Mouse (Mus musculus) skeletal muscle tissue, adult 2 months (tissue): ENCODE data around the gene Cacna1g.

Source experiments
- DNase-seq: peaks from one replicate; pipeline ENCODE4 v3.0.0-alpha.2; 2012; ENCODE audit warnings: low read depth, low spot score

Cacna1g gene

DNA sequence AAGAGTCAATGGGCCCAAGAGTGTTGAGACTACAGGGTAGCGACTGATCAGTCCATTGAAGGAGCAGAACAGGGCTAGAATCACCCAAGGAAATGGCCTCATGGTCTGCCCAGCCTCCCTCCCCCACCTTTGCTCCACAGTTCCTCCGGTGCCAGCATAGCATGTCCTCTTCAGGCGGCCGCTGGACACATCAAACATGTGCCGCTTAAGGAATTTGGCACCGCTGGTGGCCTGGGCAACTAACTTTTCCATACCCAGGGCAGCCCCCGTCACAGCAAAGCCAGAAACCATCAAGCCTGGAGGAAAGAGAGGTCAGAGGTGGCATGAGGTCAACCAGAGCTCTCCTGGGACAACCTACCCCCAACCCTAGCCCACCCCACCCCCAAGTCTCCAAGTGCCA lies 8.0 kb upstream of the Cacna1g start:
- no peak for DNase-seq

DNA sequence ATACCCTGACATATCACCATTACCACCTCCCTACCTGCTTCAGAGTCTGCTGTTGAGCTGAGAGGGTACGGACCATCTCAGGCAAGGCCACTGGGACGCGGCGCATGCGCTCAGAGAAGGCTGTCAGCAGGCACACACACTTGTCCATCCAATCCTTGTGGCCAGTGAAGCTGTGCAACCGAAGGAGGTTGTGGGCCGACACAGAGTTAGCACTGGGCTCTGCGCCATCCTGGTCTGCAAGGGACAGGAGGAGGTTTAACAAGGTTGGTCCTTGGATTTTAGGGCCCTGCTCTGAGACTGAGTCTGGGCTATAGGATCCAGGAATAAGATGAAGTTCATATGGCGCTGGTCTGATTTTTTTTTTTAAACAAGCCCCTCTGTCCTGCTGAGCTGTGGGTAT lies 6.4 kb upstream of the Cacna1g start:
- no peak for DNase-seq

DNA sequence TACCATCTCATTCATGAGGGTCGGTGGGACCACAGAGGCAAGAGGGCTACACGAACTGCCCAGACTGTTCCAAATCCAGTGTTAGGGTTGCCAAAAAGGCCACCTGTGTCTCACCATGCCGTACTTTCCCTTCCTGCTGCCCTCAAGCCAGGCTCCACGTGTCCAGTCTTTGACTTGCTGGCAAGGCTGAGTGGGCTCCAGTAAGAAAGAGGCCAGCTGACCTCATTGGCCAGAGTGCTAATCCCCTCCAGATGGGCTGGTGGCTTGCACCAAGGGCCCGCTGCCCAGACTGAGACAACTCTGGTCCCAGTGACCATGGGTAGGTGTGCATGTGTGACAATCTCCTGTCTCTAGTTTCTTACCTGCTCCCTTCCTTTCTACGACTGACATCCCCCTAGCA lies 3.7 kb upstream of the Cacna1g start:
- no peak for DNase-seq

DNA sequence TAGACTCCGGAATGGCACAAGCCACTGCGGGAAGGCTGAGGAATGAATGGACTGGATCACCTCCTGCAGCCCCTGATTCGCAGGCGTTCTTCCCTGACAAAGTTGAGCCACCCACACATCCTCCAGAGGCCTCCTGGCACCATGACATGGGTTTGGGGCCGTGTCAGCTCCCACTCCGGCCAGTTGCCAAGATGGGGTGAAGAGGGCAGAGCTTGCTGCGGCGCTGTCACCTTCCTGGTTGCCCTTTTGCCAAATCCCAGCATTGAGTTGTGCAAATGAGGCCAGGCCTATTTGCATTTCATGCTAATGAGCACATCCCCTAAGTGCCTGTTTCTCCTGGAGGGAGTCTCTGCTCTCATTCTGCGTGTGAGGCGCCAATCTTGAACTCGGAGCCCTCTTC lies 1.7 kb upstream of the Cacna1g start:
- no peak for DNase-seq

DNA sequence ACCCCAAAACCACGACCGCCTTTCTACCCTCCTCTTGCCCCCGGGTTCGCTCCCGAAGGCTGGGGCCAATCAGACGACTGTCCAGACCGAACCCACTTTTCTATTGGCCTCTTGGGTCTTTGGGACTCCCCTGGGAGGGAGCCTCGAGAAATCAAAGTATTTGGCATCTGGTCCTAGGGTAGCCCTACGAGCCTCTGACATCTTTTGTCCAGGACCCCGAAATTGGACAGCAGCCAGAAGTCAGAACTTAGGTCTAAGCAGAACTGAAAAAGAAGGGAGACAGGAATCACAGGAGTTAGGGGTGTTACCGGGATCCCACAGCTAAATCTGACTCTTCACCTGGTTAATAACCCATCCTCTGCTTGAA lies 529 bp upstream of the Cacna1g start:
- no peak for DNase-seq

DNA sequence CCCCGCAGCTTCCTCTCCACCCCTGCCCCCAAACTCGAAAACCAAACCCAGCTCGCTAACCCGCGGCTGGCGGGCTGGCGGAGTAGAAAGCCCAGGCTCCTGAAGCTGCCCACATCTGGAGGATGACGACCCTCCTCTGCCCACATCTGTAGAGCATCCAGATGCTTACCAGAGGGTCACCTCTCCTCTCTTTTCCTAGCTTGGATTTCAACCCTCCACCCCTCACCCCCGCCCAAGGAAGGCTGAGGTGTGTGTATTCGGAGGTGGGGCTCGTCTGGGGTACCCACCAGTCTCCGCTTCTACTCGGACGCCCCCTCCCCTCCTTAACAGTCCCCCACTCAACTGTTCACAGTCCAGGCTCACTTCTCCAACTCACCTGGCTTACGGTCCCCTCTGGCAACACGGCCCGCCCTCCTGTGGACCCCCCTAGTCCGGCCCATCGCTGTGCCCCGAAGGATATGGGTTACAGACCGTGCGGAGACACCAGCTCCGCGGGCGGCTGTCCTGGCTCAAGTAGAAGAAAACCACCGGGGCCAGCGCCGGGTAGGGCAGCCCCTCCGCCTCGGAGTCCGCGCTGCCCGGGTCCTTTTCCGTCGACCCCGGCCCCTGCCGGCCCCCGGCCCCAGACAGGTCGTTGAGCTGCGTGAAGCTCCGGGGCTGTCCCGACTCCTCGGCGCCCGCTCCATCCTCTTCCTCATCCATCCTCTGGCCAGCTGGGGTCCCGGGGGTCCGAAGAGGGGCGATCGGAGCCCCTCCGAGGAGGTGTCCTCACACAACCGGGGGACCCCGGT lies 887 bp downstream of the Cacna1g start:
- DNase-seq, result no peak

DNA sequence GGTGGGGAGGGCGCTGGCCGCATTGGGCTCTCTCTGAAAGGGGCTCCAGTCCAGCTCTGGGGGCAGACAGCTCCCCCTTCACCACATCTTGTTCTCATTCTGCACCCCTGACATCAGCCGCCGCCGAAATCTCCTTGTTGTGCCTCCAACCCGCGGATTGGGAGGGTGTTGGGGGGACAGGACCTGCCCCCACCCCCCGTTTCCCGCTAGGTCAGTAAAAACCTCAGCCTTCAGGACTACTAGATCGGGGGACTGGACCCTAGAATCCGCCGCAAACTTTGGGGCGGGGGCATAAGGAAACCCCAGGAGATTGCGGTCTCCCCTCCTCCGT lies 1.4 kb downstream of the Cacna1g start:
- no peak for DNase-seq

DNA sequence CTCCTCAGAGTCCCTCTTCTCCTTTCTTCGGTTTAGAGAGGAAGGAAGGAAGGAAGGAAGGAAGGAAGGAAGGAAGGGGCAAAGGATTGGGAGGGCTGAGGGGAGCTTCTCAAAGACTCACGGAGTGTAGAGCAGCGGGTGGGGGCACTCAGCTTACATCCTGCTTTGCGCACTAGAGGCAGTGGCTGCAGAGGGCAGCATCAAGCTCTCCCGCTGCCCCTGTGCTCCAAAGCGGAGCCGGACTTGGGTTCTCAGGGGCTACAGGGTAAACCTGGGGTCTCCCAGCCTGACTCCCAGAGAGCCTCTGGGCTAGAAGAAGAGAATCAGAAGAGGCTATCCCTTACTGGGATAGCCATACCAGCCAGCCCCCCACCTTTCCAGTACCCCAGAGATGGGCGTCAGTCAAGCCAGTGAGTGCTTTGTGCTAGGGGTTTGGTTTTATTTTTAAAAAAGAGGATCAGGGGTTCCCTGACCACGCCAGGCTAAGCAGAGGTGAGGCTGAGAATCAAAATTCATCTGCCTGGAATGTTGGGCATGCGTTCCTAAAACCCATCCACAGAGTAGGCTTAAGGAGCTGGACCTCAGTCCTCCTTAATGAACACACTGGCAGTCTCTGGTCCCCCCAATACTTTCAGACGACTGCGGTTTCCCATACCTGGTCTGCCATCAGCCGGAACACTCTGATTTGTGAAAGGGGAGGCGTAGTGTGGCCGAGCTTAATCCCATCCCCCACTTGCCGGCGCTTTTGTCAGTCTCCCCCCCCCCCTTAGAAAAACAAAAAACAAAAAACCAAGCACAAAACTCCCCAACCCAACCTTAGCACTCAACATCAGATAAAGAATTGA lies 2.0 kb downstream of the Cacna1g start:
- no peak for DNase-seq

DNA sequence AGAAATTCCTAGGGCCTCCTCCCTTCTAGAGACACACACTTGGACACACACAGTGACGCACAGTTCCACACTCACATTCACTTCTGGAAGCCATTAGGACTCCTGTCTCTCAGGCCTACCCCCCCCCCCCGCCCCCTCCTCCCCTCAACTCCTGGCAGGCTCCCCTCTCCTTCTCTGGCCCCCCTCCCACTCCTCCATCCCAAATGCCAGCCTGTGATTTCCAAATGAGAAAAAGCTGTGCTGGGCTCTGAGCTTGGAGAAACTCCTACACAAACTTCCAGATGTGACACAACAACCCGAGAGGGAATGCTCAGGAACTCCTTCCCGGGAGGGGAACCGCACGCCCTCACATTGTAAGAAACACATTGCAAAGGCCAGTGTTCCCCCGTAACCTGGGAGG lies 3.6 kb downstream of the Cacna1g start:
- DNase-seq, result no peak

DNA sequence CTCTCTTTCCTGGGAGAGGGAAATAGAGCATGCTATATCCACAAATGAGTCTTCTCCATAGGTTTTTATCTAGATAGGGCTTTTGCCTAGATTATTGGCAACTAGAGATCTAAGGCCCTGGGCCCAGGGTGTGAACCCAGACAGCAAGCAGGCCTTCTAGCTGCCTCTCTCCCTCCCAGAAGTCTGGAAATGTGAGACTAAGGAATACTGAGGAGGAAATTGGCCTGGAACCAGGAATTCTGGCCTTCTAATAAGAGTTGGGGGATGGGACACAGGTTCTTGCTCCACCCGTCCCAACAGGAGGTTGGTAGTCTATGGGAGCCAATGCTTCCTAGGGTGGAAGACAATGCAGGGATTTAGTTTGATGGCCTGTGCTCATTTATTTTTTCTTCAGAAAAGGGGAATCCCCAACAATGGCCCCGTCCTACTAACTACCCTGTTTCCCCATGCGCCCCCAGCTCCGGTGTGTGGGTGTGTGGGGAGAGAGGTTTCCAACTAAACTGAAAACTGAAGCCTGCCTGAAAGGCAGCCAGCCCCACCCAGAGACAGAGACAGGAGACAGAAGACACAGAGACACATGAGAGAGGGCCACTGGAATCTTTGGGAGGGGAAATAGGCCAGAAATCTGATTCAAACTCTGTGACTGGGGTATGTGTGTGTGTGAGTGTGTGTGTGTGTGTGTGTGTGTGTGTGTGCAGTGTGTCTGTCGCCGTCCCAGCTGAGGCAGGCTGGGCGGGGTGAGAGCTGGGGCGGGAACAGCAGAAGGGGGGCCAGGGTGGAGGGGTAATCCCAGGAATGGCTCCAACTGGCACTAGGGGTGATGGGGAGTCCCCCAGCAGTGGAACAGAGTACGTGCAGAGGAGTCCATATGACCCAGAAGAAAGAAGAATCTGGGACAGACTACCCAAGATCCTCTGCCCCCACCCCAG lies 4.6 kb downstream of the Cacna1g start:
- no peak for DNase-seq

DNA sequence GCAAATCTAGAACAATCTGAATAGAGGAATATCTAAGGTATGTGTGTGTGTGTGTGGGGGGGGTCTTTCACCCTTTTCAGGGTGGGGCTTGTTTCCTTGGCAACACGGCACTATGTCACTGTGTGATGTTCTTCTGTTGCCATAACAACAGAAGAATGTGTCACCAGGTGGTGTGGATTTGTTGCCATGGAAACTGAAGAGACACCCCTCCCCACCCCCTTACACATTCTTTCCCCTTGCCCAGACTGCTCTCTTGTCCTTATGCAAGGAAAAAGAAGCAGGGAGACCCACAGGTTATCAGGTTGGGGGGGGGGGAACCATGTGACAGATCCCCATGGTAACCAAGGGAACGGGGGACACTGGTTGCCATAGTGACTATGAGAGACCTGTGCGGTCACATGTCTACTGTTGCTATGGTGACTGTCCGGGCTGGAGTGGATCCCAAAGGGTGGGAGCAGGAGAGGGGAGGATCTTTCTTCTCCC lies 5.4 kb downstream of the Cacna1g start:
- no peak for DNase-seq

DNA sequence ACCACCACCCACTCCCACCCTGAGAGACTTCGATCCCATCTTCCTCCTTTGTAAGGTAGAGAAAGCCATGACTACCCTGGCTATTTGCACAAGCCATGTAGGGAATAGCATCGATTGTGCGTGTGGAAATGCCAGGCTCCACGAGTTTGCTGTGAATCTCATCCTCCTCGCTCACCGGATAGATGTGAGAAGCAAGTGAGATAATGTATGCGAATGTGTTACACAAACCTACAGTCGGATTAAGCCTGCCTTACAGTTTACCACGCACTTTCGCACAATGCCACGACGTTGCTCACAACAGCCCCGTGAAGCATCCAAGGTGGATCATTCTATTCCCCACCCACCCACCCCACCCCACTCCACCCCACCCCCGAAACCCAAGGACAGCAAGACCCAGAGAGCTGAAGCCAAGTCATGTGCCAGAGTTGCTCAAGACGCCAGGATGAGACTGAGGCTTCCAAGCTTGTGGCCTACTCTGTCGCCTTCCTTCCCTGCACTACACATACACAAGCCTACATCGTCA lies 7.6 kb downstream of the Cacna1g start:
- no peak for DNase-seq

DNA sequence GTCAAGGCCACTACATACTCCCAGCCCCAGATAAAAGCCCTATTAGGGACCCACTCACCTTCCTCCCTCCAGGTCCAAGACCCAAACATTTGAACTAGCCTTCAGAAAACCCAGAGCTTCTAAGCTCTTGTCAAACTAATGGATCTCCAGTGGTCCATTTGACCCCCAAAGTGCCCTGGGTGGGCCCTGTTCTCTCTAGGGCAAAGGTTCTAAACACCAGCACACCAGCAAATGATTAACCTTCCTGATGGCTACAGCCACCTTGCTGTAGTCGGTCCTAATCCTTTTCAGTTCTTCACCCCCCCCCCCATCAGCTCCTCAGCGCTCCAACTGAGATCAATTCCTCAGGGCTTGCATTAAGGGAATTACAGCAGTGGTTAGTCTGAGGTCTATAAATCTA lies 9.8 kb downstream of the Cacna1g start:
- DNase-seq, result no peak

DNA sequence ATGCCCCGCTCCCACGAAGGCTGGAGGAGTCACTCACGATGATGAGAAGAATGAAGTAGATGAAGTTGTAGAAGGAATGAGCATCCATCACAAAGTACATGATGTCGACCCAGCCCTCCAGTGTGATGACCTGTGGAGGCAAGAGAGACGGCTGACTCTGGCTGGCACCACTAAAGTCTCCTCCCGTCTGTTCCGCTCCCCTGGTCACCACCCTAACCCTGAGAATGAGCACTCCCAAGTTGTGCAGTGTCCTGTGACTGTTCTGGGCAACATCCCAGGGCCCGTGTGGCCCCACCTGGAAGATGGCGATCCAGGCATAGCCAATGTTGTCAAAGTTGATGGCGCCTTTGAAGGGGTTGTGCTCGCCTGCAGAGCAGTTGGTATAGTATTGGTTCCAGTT lies 12.1 kb downstream of the Cacna1g start:
- DNase-seq, result no peak

DNA sequence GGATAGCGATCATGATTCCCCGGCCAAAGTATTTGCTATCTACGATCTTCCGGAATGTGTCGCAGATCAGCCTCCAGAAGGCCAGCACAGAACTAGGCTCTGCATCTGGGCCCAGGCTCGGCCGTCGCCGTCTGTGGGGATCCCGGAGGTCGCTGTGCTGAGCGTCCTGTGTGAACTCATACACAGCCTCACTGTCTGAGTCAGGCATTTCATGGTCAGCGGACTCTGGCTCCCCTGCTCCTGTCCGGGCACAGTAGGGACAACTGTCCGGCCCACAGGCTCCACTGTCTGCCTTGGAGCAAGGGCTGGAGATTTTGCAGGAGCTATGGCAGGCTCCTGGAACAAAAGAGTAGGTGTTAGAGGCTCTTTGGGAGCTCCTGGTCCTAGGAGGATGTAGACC lies 17.0 kb downstream of the Cacna1g start:
- no peak for DNase-seq

DNA sequence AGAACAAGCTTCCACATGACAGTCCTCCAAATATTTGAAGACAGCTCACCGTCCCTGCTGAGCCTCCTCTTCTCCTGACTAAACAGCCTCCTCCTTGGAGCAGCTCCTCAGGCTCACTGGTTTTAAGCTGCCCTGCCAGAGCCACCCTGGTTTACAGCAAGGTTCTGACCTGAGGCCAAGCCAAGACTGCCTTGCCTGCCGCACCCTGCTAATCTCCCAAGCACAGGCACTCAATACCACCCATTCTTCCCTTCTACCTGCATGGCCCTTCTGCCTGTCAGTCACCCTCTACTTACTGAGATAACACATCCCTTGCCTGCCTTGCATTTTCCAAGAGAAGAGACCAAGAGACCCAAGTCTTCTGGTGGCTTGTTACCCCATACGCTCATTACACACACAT lies 17.7 kb downstream of the Cacna1g start:
- DNase-seq, result no peak

DNA sequence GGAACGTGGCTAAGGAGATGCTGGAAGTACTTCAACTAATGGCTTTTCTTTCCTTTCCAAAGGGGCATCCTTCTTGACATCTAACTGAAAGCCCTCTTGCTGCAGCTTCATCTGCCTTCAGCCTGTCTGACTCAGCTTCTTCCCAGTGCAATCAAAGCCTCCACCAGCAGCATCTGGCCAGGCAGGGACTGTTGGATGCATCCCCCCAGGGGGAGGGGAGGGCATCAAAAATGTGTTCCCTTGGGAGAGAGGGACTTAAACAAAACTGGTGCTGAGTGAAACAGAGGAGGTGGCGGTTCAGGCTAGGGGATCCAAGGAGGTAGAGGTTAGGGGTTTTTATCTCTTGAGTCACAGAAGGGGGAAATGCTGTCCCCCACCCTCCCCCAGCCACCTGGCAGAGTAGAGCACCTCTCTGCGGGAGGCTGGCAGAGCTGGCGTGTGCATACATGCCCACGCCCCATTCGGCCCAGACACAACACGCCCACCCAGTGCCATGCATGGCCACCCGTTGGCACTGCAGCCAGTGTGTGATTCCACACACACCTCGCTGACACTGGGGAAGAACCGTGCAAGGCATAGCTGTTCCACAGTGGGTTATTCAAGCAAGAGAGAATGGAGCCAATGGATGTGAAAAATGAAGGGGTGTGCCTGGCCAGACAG lies 18.7 kb downstream of the Cacna1g start:
- no peak for DNase-seq

DNA sequence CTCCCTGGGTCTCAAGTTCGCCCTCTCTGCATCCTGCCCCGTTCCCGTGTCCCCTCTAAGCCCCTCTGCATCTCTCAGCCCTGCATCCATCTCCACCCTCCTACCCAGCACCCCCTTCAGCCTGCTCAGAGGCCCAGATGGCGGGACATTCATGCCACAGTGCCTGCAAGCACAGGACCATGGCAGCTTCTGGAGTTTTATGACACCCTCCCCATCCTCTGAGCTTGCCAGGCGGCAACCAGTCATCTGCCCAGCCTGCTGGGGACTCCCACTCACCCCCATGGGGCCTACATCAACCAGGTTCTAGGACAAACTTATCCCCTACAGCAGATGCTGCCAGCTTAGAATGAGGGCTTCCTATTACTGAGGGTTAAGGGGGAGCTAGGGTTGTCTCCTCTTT lies 19.2 kb downstream of the Cacna1g start:
- no peak for DNase-seq

DNA sequence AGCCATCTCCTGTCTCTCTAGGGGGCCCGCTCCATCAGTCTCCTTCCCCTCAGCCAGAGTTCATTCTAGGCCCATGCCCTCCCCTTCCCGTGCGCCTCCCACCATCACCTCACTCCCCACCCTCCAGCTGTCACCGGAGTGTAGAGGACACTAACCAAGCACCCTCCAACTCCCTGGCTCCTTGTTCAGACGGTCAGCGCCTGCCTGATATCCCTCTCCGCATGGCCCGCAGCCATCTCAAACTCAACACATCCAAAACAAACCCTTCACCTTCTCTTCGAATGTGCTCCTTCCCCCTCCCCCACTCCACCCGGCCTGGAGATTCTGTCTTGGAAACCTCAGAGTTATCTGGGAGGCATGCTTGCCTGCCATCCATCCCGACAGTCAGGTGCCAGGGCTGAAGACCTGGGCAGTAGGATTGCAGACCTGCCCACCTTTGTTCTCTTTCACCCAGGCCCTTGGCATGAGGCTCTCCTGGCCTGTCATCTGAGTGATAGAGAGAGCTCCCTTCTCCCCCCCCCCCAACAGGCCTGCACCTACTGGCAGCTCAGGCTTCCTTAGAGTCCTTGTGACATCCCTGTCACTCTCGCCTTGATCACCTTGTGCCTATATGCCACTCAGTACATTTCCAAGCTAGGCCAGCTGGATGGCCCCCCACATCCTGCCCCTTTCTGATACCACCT lies 22.8 kb downstream of the Cacna1g start:
- no peak for DNase-seq

DNA sequence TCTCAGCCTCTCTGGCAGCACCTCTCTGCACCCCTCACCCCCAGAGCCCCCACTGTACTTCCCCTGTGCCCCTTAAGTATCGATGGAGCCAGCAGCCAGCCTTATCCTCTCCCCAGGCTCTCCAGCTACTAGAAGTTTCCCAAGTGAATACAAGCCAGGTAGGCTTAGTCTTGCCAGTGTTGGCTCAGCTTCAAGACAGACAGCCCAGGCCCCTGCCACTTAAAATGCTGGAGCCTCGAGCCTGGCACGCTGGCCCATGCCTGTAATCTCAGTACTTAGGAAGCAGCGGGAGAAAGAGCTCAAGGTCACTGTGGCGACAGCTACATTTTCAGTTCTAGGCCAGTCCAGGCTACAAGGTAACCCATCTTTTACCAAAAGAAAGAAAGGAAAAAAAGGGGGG lies 24.1 kb downstream of the Cacna1g start:
- DNase-seq, result no peak

DNA sequence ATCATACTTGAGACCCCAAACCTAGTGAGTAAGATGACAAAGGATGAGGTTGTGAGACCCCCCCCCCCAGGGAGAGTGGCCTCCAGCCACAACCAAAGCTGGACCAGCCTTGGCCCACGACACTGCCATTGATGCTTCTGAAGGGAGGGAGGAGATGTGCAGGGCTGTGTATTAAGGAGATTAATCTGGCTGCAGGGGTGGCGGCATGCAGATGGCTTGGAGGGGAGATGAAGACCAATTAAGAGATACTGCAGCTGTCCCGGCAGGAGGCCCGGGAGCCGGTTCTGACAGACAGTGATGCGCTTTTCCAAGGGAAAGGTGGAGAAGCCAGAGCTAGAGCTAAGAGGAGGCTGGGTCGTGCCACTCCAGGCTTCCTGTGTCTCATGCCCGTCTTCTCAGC lies 24.8 kb downstream of the Cacna1g start:
- DNase-seq, result no peak
